Mouse (Mus musculus) common myeloid progenitor, adult 5-6 weeks (primary cell): ENCODE results near the gene Tlcd1. TPM values are rescaled to one million over a fixed set of nuclear protein-coding genes. Genes with fewer than 3 reads are reported as not detected.

Experiments
- ATAC-seq: replicated peaks from 2 replicates; pipeline ENCODE4 v1.8.0; 2016; ENCODE audit warnings: low read depth, mild to moderate bottlenecking, moderate TSS enrichment, inconsistent platforms; ENCODE audit not compliant: poor library complexity, severe bottlenecking
- total RNA-seq: library from RNA; stranded (forward); fragments of 200-1000, 187-1606 nt; gene quantifications from 2 replicates; pipeline ENCODE4 v1.2.3, GENCODE M21; 2017

Gene Tlcd1
- total RNA-seq, 1 experiment from 2014 or later: 7.9 TPM

- peak; percentile 89 for ATAC-seq
Measured at GRCm38 (mm10) chr11:78194411-78195100, 18.0 kb downstream of the Tlcd1 start.

GRCm38 (mm10) chr11:78195101-78195863 is 18.8 kb downstream of the Tlcd1 start:
- ATAC-seq: no peak

DNA sequence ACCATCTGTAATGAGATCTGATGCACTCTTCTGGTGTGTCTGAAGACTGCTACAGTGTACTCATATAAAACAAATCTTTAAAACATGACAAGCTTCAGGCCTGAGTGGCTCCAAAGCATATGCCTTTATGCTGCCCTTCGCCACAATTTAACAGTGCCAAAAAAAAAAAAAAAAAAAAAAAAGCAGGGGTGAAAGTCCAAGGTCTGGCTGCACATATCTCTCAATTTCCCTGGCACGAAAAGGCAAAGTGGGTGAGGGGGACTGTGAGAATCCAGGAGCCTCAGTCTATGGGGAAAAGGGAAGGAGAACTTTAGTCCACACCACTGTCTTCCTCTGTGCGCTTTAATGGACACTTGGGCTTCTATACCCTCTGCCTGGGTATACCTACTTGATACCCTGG is 25.9 kb downstream of the Tlcd1 start:
- ATAC-seq: no peak

GRCm38 (mm10) chr11:78204287-78204686 is 27.8 kb downstream of the Tlcd1 start:
- no peak for ATAC-seq

GRCm38 (mm10) chr11:78205361-78206206 is 29.1 kb downstream of the Tlcd1 start:
- ATAC-seq: no peak

DNA sequence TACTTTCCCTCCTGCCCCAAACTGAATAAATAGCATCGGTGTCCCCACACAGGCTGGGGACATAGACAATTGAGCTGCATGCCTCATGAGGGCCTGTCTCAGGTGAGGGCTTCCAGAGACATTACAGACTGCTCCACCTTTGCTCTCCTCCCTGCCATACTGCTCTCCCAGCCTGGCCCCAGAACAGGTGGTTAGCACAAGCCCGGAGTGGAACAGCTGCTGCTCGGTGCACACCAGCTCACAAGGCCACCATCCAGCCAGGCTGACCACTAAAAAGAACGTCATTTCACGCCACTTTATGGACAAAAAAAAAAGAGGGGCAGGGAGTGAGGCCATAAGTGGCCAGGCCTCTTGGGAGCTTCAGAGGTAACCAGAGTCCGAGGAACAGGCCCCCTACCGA is 30.7 kb downstream of the Tlcd1 start:
- ATAC-seq: no peak

DNA sequence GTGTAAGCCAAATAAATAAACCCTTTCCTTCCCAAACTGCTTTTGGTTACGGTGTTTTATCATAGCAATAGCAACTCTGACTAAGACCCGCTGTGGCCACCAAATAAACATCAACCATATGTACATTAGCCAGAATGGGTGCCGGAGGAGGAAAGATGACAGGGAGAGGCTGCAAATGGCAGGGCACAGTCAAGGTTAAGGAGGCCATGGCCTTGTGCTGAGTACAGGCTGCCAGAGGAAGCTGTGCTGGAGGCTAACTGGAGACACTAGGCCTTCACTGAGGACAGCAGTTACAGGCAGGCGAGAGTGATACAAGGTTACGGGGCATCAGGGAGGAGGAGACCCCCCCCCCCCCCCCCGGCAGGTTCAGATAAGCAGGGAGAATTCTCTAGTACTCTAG is 33.4 kb downstream of the Tlcd1 start:
- no peak for ATAC-seq

DNA sequence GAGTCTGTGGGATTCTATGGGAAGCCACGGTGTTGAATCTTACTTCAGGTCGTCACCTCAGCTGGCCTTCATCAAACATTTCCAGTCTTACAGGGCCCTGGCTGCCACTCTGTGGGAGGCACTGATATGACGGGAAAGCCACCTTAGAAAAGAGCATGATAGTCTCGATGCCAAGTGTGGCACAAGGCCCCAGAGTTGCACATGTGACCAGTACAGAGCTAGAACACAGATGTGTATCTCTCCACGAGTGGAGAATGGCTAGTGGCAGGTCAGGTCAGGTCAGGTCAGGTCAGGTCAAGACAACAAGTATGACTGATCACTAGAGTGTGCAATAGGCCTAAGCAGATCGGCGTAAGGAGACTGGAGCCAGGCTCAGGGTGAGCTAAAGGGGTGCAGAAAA is 34.1 kb downstream of the Tlcd1 start:
- no peak for ATAC-seq

DNA sequence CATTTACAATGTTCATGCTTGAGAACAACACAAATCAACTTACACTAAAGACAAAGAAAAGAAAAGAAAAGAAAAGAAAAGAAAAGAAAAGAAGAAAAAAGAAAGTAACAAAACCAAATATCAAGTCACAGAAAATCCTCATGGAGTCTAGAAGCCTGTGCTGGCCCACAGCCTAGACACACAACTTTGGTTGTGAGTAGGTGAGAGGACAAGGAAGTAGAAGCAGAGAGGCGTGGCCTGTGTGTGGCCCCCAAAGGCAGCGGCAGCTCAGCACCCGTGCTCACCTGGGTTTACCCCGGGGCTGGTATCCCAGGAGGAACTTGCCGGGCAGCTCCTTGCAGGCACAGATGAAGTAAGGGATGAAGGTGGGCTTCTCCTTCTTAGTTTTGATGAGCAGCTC is 35.0 kb downstream of the Tlcd1 start:
- ATAC-seq: no peak

- peak; percentile 69 for ATAC-seq
Measured at GRCm38 (mm10) chr11:78213086-78213817, 36.7 kb downstream of the Tlcd1 start.

DNA sequence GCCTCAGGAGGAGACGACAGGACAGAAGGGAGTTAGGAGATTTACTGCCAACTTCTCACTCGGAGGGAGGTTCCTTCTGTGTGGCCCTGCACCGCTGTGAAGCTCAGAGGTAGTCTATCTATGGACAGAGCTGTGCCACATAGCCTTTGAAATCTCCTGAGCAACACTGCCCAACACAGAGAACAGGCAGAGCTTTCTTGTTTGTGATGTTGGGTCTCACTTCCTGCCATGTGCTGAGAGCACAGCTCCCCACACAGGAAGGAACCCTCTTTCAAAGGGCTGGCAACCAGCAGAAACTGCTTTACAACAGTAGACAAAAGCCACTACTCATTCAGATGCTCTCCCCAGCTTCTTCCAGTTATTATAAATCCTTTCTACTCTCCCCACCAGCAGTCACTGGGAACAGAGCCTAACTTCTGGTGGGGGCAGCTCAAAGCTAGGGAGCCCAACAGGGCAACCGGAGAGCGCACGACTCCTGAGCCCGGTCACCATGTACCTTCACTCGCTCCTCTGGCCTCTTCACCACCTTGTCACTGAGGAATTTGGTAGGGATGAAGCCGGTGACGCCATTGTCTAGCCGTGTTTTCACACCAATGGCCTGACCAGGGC is 39.3 kb downstream of the Tlcd1 start:
- ATAC-seq: no peak

DNA sequence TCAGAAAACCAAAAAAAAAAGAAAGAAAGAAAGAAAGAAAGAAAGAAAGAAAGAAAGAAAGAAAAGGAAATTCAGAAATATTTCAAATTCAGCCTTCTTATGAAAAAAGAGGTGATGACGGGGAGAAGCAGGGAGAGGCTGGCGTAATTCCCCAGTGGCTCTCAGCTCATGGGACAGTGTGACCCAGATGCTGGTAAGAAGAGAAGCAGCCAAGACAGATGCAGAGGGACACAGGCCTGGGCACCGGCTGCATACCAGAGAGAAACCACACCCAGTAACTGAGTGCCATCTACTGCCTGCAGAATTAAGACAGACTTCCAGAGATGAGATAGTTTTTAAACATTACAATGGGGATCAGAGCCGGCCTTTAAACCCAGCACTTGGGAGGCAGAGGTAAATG is 47.1 kb downstream of the Tlcd1 start:
- ATAC-seq: no peak

Other genes with a start within 250 kb of the Tlcd1 start
- gene Sez6, start 245.9 kb upstream of the Tlcd1 start, total RNA-seq: not detected in 2 replicates
- gene Phf12, start 194.0 kb upstream of the Tlcd1 start, total RNA-seq: 29.5 and 39.0 TPM in 2 replicates
- 12.1 and 12.8 TPM in 2 replicates for gene Dhrs13, start 144.4 kb upstream of the Tlcd1 start, total RNA-seq
- 29.7 and 38.4 TPM in 2 replicates for gene Flot2, start 138.8 kb upstream of the Tlcd1 start, total RNA-seq
- 19.3 and 25.5 TPM in 2 replicates for gene Eral1, start 96.3 kb upstream of the Tlcd1 start, total RNA-seq
- 6.5 and 7.2 TPM in 2 replicates for gene Fam222b, start 82.1 kb upstream of the Tlcd1 start, total RNA-seq
- 6.9 and 10.2 TPM in 2 replicates for gene Traf4, start 11.1 kb upstream of the Tlcd1 start, total RNA-seq
- 7.1 and 8.2 TPM in 2 replicates for gene Nek8, start within 50 bp of the Tlcd1 start, total RNA-seq
- gene Rpl23a, start 6.9 kb downstream of the Tlcd1 start, total RNA-seq: 3,236 and 3,976 TPM in 2 replicates
- 2.0 and 2.8 TPM in 2 replicates for gene Rab34, start 11.7 kb downstream of the Tlcd1 start, total RNA-seq
- gene Proca1, start 16.7 kb downstream of the Tlcd1 start, total RNA-seq: 1.8 TPM in 1 of 2 replicates, not detected in the other
- 42.2 and 57.7 TPM in 2 replicates for gene Sdf2, start 69.0 kb downstream of the Tlcd1 start, total RNA-seq
- 47.7 and 49.6 TPM in 2 replicates for gene Supt6, start 69.3 kb downstream of the Tlcd1 start, total RNA-seq
- 88.7 and 92.9 TPM in 2 replicates for gene 2610507B11Rik, start 85.0 kb downstream of the Tlcd1 start, total RNA-seq
- 0.09 TPM in 1 of 2 replicates, not detected in the other for gene BC030499, start 114.1 kb downstream of the Tlcd1 start, total RNA-seq
- gene Spag5, start 124.8 kb downstream of the Tlcd1 start, total RNA-seq: 45.9 and 52.4 TPM in 2 replicates
- 1.4 TPM in 1 of 2 replicates, not detected in the other for gene Aldoc, start 146.3 kb downstream of the Tlcd1 start, total RNA-seq
- gene Pigs, start 151.7 kb downstream of the Tlcd1 start, total RNA-seq: 12.6 and 17.9 TPM in 2 replicates
- gene Unc119, start 166.8 kb downstream of the Tlcd1 start, total RNA-seq: 13.5 and 33.7 TPM in 2 replicates
- gene Foxn1, start 209.8 kb downstream of the Tlcd1 start, total RNA-seq: not detected in 2 replicates
- gene Slc13a2, start 245.5 kb downstream of the Tlcd1 start, total RNA-seq: not detected in 2 replicates